Mouse (Mus musculus) Muller cell, postnatal 12 days (primary cell): ENCODE data around the gene Cftr.

Source experiments
- DNase-seq: peaks from one replicate; pipeline ENCODE4 v3.0.0-alpha.2; 2015; ENCODE audit errors: inconsistent ontology term

Gene Cftr

DNA sequence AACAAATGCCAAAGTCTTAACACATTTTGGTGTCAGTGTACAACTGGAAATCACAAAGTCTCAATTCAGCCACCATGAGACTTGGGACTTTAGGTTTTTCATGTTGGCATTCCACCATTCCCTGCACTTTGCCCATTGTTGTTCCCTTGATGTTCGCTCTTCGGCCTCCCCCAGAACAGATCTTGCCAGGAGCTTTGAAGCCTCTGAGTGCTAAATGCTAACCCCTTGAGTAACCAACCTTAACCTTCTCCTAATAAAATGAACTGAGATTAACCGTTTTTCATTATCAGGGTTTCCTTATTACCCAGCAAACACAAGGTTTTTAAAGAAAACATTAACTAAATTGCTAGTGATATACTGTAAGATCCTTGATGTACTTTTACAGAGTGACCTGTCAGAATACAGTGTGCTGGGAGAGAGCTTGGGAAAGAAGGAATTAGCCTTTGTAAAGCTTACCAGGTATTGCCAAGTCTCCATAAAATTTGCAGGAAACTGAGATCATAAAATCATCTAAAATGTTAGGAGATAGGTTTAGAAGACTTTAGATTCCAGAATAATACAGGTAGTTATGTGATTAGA lies 144.0 kb downstream of the Cftr start:
- no peak for DNase-seq

DNA sequence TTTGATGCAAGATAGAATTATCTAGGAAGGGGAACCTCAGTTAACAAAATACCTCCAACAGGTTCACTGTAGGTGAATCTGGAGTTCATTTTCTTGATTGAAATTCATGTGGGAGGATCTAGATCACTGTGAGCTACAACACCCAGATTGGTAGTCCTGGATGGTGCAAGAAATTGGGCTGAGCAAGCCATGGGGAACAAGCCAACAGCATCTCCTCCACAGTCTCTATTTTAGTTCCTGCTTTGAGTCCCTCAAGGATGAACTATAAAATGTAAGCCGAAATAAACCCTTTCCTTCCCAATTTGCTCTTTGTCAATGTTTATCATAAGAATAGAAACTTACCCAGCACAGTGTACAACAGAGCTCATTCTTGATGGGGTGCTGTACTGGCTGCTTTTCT lies 152.5 kb downstream of the Cftr start:
- DNase-seq = no peak

DNA sequence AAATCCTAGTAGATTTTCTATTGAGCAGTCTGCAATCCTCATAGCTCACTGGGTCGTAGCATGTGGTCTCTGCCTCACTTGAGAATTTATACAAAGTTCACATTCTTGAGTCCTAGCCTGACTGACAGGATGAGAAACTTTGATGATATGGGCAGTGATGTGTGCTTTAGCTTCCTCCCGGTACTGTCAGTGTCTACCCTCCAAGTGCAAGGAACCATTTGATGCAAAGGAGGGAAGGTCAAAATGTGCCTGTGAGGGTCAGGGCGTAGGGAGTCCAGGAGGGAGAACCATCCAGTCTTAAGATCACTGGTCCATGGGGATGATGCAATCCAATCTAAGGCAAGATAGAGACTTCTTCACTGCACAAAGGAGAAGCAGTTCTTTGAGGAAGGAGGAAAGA lies 164.9 kb downstream of the Cftr start:
- no peak for DNase-seq

GRCm38 (mm10) chr6:18338307-18338706 lies 167.8 kb downstream of the Cftr start:
- no peak for DNase-seq

DNA sequence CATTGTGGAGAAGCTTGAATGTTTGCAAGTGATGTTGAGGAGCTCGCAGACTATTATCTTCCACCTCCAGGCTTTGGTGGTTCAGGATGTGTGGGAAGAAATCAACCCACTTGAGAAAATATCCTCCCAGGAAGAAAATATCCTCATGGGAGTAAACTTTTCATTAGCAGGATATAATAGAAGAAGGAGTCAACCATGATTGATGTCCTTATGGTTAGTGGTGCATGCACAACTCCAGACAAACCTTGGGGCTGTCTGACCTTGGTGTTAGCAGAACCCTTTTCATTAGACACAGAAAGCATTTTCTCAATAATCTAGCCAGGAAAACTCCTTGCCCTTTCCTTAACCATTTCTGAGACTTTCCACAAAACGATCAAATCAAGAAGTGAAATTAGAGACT lies 173.8 kb downstream of the Cftr start:
- no peak for DNase-seq

DNA sequence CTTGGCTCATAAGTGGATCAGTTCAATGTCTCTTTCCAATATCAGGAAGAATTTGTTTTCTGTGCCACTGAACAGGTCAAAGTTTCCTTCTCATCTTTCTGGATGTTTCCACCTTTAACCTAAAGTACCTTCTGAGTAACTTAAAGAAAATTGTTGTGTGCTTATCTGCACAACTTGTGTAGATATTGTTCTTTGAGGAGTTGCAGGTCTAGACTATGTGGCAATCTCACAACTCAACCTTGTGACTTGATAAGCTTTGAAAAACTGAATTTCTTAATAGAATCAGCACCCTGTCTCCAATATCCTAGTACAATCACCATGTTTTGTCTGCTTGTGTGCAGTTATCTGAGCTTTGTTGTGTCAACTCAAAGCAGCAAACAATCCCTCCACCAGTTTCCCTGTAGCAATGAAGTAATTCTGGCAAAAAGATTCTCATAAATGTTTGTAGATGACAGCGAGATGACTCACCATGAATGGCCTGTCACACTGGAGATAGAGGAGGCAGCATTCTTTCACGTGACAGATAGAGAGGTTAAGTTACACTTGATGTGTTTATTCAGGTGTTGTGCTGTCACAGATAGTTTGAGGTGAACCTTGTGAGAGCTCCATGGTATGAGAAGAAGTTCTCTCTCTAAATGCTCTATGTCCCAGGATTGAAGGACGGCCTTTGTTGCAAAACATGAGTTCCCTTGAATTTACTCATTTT lies 178.8 kb downstream of the Cftr start:
- DNase-seq = peak; percentile 20

DNA sequence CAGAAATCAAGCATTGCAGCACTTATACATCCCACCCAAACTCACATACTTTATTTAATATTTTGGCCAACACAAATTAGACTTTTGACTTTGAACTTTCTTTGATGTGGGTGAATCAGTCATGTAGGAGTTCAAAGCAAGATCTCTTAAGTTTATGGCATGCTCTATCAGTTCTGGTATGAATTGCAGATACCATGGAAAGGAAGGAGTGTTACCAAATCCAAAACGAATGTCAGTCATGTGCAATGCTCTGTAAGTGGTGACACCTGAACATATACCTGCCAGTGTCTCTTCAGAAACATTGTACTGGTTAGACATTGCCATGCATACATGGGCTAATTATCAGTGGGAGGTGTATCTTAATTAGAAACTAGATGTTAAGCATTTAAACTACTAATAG lies 189.7 kb downstream of the Cftr start:
- no peak for DNase-seq

- DNase-seq = no peak
These were observed 190.5 kb downstream of the Cftr start for GRCm38 (mm10) chr6:18360955-18361354.

- DNase-seq = no peak
These were observed 191.7 kb downstream of the Cftr start for GRCm38 (mm10) chr6:18362232-18362631.

DNA sequence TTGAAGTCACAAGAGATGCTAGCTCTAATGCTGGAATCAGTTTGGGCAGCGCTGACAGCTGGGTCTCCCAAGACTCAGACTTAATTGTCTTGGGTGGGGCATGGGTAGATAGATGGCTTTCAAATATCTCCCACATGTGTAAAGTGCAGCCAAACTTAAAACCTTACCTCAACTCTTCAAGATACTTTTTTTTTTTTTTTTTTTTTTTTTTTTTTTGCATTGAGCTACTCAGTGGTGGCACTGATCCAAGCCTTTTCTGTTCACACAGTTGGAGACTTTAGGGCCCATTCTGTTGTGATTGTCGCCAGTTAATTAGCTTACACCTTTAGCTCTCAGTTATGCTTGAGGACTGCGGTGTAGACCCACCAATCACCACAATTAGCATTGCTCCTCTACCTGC lies 198.6 kb downstream of the Cftr start:
- no peak for DNase-seq

- peak; percentile 3 for DNase-seq
These were observed 199.2 kb downstream of the Cftr start for GRCm38 (mm10) chr6:18369723-18370122.
